Mouse (Mus musculus): Measurements from ENCODE around the gene 2310011J03Rik.

Gene 2310011J03Rik

GRCm38 (mm10) chr10:80341491-80342304, 21.4 kb upstream of the 2310011J03Rik start:
- no peak for DNase-seq (ENCODE audit: low read depth, low spot score)

DNA sequence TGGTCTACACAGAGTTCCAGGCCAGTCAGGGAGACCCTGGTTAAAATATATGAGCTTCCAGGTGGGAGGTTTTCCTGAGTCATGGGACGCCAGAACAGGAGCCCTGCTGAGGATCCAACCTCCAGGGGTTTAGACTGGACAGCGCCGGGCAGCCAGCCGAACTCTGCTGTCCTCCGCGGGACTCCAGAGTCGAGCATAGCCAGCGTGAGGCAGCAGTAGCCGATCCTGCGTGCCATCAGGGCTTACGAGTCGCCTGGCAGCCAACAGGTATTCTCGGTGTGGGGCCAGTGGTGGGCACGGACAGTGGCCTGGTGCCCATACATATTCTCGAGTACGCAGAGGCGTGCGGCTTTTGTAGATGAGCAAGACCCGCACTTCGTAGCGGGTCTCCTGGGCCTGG, 20.7 kb upstream of the 2310011J03Rik start:
- DNase-seq (ENCODE audit: low read depth, low spot score), result no peak

GRCm38 (mm10) chr10:80339941-80340750, 19.8 kb upstream of the 2310011J03Rik start:
- peak; percentile 86 for DNase-seq (ENCODE audit: low read depth, low spot score)

DNA sequence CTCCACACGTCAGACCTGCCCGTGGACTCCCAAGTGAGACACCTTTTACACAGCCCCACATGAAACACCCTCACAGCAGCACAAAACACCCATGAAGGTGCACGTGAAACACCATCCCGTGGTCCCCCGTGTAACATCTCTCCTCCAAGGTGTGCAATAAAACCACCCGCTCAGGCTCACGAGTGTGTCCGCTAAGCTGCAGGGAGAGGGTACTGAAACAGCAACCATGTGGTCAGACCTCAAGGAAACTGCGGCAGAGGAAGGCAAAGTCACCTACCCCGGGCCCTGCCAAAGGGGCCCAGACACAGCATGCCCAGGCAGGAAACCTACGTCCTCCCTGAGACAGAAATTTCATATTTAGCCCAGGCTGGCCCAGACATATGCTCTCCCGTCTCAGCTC, 15.9 kb upstream of the 2310011J03Rik start:
- DNase-seq (ENCODE audit: low read depth, low spot score), result no peak

DNA sequence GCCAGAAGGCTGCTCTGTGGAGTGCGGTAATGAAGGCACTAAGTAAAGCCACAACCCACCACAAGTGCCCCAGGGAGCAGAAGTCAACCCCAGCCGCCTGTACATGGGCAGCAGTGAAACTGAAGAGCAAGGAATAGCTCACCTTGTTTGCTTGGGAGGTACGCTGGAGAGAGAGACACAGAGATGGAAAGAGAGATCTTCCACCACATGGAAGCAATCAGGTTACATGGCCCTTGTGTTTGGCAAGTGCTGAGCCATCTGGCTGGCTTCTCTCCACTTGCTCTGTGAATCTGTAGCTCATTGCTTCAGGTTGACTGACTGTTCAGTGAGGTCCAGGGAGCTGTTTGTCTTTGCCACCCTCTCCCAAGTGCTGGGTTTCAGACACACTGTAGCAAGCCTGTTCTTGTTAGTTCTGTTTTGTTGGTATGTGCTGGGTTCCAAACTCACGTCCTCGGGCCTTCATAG, 12.2 kb upstream of the 2310011J03Rik start:
- no peak for DNase-seq (ENCODE audit: low read depth, low spot score)

GRCm38 (mm10) chr10:80331636-80332524, 11.5 kb upstream of the 2310011J03Rik start:
- peak; percentile 78 for DNase-seq (ENCODE audit: low read depth, low spot score)

DNA sequence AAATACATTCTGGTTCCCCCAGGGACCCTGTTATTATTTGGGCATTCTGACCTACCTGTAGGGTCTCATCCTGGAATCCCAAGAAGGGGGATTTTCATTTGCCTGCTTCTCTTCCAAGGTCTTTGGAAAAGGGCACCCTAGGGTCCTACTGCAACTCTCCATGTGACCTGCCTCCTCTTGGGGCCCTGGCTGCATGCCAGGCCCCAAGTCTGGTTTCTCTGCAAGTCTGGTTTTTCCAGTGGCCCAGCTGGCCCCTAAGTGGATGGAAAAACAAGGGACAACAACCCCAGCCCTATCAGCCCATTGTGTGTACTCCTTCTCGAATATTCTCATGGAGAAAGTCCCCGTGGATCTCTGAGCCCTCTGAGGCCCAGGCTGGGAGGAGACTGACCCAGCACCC, 10.6 kb upstream of the 2310011J03Rik start:
- DNase-seq (ENCODE audit: low read depth, low spot score), result no peak

- DNase-seq (ENCODE audit: low read depth, low spot score), result no peak
These were observed 9.7 kb upstream of the 2310011J03Rik start for GRCm38 (mm10) chr10:80330084-80330483.

DNA sequence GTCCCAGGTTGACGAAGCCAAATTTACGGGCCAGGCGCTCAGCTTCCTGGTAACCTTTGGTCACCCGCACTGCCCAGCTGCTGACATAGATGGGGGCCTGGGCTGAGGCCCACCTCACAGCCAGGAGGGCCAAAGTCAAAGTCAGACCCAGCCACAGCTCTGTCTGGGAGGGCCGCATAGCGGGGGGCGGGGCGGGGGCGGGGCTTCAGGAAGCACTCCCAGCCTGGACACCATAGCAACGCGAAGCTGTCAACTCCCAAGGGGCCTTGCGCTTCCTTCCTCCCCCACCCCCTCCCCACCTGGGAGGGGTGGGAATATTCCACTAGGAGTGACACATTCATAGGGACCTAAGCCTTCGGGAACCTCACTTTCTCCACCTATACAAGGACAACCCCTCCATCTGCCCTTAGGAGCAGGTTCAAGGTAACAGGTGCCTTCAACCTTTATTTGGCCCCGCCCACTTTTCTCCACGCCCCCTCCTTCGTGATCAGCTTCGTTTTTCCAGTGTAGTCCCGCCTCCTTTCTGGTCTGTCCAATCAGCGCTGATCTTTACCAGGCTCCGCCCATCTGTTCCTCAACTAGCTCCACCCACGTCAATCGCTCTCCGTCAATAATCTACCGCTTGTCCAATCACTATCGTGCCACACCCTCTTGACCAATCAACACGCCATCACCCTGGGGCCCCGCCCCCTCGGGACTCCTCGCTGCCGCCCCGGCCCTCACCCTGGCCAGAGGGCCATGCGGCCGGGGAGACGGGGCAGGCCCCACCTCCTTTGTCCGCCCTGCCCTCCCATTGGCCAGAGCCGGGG, 9.1 kb upstream of the 2310011J03Rik start, which contains the start of the genes Pcsk4 and Reep6:
TSS of gene Pcsk4 (minus strand) at position 226 of the 809 bp plus-strand sequence.
TSS of gene Reep6 (plus strand) at position 681 of the 809 bp plus-strand sequence.
- peak; percentile 93 for DNase-seq (ENCODE audit: low read depth, low spot score)

DNA sequence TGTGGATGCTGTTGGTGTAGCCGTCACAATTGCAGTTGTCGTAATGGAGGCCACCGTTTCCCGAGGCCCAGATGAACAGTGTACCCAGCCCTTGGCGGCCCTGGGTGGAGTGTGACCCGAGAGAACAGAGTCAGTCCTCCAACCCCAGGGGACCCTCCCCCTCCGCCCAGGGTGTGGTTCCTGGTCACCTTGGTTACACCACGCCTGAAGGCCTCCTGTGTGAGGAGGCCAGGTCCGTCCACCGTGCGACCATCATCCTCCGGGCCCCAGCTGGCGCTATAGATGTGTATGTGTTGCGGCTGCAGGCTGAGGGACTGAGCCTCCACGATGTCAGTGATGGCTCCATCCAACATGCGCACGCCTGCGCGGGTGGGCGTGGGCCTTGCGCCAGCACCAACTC, 4.7 kb upstream of the 2310011J03Rik start:
- no peak for DNase-seq (ENCODE audit: low read depth, low spot score)

DNA sequence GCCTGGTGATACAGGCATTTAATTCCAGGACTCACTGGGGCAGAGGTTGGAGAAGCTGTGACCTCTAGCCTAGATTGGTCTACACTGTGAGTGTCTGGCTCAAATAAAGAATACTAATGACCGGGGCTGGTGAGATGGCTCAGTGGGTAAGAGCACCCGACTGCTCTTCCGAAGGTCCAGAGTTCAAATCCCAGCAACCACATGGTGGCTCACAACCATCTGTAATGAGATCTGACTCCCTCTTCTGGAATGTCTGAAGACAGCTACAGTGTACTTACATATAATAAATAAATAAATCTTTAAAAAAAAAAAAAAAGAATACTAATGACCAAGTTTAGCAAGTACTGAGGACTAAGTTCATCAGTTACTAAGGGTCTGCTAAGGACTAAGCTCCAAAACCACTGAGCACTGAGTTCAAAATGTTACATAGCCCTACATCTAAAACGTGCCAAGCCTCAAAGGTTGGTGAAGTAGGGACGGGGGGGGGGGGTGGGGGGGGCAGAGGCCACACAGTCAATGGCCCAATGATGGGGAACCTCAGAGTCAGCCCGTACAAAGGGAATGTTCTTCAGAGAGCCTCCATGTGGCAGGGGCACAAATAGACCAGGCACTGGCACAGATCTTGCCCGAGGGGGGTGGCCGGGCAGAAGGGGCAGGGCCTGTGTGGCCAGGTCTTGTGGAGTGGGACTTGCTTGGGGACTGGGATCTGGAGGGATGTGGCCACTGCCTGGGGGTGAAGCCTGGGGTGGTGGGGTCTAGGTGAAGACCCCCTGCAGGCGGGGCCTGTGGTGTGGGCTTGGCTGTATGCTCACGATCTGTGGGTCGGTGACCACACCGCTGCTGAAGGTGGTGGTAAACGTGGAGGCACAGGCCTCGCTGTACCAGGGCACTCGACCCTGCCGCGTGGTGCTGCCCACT, 4.0 kb upstream of the 2310011J03Rik start:
- DNase-seq (ENCODE audit: low read depth, low spot score), result no peak

GRCm38 (mm10) chr10:80323261-80324119, 3.2 kb upstream of the 2310011J03Rik start:
- DNase-seq (ENCODE audit: low read depth, low spot score), result no peak

GRCm38 (mm10) chr10:80322811-80323211, 2.5 kb upstream of the 2310011J03Rik start:
- DNase-seq (ENCODE audit: low read depth, low spot score), result no peak

DNA sequence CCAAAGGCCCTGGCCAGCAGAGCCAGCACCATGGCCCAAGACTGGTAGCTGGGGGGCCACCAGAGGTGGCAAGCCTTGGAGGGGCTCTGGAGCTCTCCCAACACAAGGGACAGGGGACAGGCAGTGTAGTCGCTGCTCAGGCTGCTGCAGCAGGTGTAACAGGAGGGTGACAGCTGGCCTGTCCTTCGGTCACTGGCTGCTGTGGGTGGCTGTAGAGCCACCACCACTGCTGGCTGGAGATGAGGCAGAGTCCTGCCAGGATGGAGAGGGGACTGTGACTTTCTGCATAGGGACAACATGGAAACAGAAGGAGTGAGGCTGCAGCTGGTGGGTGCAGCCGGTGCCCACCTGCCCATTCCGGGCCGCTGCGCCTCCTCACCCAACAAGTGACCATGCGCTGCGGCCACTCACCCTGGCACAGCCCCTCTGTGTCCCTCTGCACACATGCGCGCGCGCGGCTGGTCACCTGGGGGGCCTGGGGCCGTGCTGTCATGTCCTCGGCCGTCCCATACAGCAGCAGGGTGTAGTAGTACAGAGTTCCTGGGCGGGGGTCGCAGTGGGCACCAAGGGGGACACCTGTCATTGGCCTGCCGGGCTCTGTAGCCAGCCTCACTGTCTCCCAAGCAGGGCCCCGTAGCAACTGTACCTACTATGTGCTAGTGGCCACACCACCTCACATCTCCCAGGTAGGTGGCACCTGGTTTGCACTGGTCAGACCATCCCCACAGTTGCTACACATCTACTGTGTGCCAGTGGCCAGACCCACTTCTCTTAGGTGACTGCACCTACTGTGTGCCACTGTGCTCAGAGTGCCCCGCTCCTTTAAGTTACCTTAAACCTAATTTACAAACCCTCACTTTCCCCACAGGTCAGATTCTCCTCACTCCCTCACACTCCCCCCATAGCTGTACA, 1.6 kb upstream of the 2310011J03Rik start:
- no peak for DNase-seq (ENCODE audit: low read depth, low spot score)

- DNase-seq (ENCODE audit: low read depth, low spot score), result no peak
These were observed 805 bp upstream of the 2310011J03Rik start for GRCm38 (mm10) chr10:80321014-80321669.

- DNase-seq (ENCODE audit: low read depth, low spot score), result no peak
These were observed 3.3 kb downstream of the 2310011J03Rik start for GRCm38 (mm10) chr10:80317011-80317410.

DNA sequence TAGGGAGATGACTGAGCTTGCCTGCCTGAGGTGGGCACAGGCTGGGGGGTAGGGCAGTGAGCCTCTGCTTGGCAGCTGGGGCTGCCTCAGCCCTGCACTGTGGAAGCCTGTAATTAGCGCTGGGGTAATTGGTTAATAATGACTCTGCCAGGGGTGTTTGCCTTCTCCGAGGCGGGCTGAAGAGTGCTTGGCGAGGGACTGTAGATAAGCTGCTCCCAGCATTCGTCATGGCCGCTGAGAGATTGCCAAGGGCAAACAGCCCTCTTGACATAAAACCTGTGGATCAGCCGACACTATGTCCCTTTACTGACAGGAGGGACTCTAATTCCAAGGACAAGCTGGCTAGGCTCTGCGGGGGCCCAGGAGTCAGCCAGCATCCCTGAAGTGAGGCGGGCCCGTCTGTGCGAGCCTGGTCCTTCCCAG, 4.0 kb downstream of the 2310011J03Rik start:
- no peak for DNase-seq (ENCODE audit: low read depth, low spot score)
